Mouse (Mus musculus) kidney, adult 11 months (tissue): Measurements from ENCODE around the gene Nt5c.
A peak's percentile ranks its signal among the peaks of the same experiment; 100 is the strongest.
"Not testable (repeated sequence)": the region's sequence is repeated elsewhere in the genome, so short reads cannot be mapped to it uniquely, and the experiment has no call there.

Experiments
- DNase-seq: peaks from one replicate; pipeline ENCODE4 v3.0.0; 2022

Nt5c gene

DNA sequence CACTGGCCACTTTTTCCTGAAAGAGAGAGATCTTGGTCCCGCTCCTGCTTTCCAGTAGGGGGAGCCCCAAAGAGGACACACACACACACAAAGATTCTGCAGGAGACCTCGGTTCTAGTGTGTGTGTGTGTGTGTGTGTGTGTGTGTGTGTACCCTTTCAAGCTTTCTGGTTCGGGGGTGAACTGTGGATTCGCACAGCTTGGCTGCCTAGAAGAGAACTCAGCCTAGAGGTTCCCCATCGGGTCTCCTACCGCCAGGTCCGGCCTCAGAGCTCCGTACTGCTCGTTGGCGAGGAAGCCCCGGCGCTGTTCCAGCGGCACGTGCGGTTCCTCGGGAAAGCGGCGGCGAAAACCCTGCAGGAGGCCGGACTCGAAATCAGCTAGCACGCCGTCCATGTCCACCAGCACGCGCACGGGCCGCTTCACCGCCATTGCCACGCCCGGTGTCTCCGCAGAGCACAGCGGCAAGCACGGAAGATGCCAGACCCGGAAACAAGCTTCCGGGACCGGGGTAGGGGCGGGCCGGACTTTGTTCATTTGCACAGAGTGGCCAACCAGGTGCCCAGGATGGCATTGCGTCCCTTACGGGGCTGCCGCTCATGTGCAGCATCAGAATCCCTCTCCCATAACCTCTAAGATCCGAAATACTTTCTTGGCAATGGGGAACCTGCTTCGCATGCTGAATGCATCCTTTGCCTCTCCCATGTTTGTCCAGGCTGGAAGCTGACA is at the start of gene Nt5c:
TSS of gene Nt5c (minus strand) at position 507 of the 728 bp plus-strand sequence.
- DNase-seq: peak; percentile 79

DNA sequence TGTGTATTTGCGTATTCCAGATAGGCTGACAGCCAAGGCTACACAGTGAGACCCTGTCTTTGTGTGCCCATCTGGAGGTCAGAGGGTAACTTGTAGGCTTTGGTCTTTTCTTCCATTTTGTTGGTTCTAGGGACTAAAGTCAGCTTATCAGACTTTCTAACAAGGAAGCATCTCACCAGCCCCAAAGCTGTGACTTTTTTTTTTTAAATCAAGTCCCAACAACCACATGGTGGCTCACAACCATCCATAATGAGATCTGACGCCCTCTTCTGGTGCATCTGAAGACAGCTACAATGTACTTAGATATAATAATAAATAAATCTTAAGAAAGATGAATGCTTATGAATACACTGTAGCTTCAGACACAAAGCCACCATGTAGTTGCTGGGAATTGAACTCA is 46.4 kb upstream of the Nt5c start:
- DNase-seq: no peak

DNA sequence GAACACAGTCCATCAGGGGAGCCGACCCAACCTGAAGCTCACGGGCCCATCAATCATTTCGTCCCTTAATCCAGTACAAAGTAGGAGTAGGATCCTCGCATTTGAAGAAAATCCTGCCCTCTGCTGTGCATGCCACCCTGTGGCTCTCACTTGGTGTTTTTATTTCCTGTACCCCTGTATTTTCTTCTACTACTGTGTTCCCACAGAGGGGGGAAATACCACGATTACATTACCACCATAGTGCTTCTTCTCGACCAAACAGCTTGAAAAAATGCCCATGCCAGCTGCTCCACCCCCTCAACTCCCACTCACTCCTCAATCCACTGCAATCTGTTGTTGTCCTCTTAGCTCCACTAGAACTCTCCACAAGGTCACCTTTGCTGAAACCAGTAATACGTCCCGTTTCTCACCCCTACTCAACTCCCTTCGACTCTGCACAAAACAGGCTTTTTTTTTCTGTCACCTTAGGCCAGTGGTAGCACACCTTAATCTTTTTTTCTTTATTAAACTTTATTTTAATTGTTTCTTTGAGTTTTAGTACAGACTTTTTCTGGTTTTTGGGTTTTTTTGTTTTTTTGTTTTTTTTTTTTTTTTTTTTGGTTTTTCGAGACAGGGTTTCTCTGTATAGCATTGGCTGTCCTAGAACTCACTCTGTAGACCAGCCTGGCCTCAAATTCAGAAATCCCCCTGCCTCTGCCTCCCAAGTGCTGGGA is 45.4 kb upstream of the Nt5c start:
- no peak for DNase-seq

DNA sequence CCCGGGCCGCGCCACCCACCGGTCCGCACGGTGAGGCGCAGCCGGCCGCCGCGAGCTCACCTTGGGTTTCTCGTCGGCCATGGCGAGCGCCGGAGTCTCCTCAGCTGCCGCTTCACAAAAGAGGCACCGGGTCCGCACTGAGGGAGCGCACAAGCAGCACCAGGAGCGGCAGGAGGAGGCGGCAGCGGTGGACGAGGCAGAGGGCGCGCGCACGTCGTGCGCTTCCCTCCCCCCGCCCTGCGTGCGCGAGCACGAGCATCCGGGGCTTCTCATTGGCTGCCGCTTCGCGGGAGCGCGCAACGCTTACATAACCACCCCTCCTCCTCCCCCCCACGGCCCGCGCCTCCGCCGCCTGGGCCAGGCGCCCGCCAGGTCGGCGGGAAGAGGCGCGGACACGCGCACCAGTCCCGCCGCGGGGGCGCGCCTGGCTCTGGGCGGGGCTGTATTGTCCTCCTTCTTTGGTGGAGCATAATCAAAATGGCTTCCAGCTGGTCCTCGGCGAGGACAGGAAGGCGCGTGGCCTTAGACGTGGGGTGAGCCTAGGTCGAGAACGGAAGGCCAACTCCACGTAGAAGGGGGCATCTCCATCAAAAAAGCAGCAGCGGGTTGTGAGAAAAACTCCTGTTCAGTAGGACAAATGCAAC is 44.5 kb upstream of the Nt5c start, which contains the start of gene Sumo2:
TSS of gene Sumo2 (minus strand) at position 239 of the 644 bp plus-strand sequence.
- peak; percentile 98 for DNase-seq

DNA sequence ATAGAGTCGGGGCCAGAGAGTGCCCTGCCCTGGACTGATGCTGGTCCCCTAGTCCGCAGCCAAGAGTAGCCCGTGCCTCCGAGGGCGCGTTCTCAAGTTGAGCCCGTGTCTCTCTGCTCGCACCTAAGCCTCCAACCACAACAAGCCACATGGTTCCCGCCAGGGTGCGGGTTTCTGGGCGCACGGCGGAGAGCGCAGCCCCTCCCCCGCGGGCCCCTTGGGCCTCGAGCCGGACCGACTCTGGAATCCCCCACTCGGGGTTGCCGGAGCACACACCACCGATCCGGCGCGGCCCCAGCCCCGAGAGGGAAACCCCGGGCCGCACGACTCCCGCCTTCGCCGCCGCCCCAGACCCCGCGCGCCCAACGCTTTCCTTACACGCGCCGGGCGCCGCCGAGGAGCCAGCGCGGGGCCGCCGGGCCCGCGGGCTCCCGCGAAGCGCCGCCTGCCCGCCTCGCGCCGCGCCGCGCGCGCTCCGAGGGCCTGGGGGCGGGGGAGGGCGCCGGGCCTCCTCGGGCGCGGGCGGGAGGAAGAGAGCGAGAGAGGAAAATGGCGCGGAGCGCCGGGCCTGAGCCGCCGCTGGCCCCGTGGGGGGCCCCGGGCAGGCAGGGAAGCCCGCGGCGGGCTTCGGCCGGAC is 43.9 kb upstream of the Nt5c start:
- peak; percentile 40 for DNase-seq

DNA sequence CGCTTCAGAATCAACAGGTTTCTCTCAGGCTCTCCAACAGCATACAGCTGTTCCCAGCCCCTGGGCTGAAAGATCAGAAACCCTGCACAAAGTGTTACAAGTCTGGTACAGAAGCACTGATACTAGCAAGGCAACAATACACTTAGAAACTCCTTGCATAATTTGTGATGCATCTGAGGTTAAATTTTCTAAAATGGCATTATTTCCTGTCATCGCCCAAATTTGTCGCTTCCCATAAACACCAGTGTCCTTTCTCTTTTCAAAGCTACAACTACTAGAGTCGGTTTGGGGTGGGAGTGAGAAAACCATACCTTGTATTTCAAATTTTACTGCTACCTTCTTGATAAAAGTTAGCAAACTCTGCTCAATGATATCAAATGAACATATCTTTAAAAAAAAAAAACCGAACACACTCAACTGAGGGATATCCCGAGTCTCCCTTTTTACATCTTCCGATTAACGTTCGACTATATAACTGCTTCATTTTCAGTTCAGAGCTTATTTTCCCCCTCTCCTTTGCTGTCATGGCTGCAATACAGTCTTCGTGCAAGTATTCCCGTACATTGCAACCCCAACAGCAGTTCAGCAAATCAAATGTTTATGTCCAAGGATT is 43.2 kb upstream of the Nt5c start:
- DNase-seq: no peak

DNA sequence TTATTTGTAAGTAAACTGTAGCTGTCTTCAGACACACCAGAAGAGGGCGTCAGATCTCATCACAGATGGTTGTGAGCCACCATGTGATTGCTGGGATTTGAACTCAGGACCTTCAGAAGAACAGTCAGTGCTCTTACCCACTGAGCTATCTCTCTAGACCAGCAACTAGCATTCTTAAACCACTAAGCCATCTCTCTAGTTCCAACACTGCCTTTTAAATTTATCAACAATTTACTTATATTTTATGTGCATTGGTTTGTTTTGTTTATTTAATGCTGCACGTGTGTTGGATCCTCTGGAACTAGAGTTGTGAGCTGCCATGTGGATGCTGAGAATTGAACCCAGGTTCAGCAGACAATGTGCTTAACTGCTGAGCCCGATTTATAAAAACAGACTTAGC is 34.8 kb upstream of the Nt5c start:
- DNase-seq: not testable (repeated sequence)

DNA sequence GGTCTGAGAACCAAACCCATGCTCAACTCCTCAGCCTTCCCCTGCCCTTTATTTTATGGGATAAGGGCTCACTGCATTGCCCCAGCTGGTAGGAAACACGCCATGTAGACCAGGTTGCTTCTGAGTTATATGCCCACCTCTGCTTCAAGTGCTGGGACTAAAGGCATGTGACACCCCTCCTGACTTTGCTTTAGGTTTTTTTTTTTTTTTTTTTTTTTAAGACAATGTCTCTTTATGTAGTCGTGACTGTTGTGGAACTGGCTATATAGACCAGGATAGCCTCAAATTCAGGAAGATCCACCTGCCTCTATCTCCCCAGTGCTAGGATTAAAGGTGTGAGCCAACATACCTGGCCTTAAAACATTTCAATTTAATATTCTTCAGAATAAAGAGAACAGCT is 31.0 kb upstream of the Nt5c start:
- no peak for DNase-seq

DNA sequence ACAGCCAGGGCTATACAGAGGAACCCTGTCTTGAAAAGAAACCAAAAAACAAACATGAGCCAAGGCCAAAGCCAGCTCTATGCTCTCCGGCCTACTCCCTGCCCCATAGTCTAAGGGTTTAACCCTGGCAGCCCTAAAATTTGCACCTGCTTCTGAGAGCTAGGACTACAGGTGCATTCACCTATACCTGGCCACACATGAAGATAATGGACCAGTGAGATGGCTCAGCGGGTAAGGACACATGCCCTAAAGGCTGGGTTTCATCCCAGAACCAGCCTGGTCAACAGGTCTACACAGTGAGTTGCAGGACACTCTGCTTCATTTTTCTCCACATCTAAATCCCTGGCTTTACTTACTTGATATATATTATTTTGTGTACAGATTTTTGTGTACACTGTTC is 30.6 kb upstream of the Nt5c start:
- DNase-seq: no peak

DNA sequence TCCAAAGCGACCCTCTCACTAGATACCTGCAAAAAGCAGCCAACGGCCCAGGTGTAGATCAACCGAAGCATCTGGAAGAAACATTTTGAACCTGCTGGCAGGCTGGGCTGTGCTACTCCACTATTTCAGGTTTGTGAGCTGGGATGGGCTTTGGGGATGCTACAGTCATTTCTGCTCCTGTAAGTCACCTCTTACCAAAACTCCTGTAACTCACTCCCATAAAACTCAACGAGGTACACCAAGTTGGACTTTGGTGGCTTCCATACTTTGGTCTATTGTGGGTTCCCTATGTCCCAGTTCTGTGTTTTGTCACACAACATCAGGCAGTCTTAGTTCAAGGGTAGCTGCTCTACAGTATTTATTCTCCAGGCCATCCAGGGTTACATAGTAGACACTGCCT is 29.4 kb upstream of the Nt5c start:
- no peak for DNase-seq

DNA sequence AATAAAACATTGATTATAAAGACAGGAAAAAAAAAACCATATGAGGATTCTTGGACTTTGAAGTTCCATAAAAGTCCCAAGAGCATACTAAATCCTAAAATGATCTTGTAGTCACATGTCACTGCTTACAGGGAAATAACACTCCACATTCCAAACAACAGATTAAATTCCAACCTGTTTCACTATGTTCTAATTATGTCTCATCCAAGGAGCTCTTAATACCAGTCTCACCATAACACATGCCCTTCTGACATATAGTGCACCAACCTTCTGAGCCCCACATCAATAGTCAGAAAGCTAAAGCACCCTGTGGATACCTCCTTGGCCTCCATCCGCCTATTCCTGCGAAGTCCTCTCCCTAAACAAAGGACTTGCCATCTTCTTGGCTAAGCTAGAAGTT is 28.6 kb upstream of the Nt5c start:
- no peak for DNase-seq

DNA sequence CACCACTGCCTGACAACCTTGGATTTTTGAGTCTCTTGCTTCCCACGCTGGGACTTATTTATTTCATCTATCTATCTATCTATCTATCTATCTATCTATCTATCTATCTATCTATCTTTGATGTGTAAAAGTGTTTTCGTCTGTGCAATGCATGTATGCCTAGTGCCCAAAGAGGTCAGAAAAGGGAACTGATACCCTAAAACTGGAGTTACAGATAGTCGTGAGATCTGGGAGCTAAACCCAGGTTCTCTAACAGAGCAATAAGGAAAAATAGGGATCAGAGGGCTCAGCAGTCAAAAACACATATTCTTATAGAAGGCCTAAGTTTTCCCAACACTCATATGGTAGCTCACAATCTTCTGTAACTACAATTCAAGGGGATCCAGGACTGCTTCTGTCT is 27.9 kb upstream of the Nt5c start:
- no peak for DNase-seq

DNA sequence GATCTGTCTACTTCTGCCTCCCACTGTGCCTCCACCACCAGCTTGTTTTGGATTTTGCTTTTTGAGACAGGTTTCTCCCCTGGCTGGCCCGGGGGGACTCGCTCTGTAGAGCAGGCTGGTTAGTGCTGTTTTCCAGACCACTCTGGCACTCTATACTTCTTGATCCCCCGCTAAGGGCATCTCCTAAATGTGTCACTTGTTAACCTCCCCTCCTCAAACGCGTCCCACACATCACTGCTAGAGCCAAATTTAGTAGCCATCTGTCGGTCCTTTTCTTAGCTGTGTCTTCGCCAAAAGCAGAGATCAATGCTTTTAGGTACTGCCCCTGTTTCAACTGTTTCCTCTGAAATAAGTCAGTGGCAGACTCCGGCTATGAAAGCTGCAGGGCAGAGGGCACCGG is 27.0 kb upstream of the Nt5c start:
- no peak for DNase-seq

DNA sequence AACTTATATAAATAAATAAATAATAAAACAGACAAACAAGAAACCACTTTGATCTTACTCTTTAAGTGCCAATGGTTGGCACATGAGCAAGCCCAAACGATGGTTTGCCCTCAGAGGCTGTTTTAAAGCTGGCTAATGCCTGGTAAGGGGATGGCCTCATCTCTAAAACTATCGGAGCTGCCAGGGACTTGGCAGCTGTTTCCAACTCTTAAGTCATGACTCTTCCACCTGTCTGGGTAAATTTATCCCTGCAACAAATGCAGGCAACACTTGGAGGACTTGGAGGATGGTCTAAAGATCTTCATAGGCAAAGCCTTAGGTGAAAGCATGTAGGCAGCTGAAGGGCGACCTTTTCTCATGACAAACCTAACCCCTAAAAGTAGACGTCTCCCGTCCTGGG is 25.3 kb upstream of the Nt5c start:
- no peak for DNase-seq

DNA sequence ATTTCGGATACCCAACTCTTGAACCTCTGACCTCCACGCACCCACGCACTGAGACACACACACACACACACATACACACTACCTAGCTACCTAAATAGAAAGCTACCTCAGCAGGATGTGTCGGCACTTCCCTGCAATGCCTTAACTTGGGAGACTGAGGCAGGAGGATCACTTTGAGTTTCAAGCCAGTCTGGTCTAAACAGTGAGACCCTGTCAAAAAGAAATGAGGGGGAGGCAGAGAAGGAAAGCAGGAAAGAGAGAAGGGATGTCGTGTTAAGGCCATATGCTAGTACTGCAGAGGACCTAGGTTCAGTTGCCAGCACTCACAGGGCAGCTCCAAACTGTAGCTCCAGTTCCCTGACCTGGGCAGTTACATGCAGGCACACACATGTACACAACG is 23.4 kb upstream of the Nt5c start:
- DNase-seq: no peak

DNA sequence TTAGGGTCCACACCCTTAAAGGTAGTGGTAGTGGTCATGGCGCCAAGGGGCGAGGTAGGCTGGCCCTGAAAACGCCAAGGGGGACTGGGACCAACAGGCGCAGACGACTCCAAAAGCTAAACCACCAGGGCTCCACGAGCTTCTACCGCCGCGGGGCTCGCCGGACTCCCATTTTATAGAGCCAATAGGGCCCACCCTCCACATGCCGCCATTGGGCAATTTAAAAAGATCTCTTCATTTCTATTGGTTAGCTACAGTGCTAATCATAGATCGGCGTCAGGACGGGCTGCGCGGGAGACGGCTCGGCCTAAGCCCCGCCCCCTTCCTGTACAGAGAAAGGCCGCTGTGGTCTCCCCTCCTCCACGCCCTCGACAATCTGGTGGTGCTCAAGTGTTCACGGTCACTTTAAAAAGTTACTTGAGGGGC is 22.6 kb upstream of the Nt5c start, which contains the start of gene Jpt1:
TSS of gene Jpt1 (minus strand) at position 150 of the 426 bp plus-strand sequence.
- DNase-seq: peak; percentile 97

DNA sequence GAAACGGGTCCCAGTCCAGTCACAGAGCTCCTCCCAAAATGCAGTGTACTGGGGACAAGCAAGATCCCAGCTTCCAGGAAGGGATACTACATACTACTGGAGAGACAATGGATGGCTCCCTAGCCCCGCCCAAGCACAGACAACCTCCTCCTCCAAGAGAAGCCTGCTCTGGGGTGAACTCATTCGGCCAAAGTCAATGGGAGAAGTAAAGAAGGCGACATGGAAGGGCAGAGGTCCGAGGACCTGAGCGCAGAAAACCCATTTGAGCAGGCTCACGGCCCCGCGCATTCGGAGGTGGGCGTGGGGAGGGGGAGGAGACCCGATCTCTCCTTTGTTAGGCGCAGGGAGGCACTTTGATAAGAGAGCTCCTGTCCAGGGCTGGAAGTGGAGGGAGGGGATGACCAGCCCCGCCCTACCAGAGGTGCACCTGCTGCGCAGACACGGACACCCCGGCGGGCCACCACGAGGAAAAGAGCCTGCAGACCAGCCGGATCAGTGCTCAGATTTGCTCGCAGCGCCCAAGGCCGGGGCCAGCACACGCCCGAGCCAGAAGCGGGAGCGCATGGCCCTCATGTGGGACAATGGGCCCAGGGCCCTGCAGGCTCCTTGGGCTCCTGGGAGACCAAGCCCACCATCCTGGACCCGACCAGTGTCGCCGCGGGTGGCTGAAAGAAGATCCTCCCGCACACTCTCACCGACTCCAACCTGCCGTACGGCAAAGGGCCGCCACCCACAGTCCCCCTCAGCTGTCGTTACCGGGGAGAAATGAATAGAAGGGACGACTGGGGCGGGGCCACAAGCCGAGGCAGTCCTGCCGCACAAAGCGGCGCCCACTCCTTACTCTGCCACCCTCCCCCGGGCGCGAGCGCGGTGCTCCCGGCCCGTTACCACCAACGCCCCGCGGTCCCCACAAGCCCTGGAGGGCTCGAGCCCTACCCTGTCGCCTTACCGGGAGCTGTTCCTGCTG is 21.9 kb upstream of the Nt5c start:
- DNase-seq: peak; percentile 33

DNA sequence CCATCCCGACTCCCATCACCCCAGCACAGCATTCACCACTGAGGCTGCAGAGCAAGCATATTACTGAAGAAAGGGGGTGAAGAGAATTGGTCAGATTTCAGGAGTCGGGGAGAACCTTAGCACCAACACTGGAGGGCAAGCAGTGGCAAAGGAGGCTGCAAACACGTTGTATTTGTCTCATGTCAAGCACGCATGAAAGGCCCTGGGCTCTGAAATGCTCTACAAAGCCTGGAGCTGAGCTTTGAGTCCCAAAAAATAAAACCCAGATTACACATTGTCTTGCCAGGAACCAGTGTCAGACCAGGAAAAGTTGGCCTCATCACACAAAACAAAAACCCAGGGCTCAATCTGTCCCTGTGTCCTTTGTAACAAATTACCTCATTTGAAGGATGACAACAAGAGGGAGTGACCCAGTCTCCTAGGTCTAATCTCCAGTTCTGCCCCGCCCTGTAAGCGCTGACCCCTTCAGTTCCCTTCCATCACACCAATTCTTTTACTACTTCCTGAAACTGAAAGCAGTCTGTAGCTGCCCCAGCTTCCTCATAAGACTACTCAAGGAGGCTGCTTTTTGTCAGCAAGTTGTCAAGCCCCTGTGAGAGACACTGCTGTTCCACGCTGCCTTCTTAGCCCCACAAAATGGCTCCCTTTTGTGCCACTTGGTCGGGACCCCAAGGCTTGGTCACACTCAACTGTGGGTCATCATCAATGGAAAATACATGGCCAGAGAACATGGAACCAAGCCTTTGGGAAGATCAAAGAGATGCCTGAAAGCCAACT is 20.9 kb upstream of the Nt5c start:
- no peak for DNase-seq

DNA sequence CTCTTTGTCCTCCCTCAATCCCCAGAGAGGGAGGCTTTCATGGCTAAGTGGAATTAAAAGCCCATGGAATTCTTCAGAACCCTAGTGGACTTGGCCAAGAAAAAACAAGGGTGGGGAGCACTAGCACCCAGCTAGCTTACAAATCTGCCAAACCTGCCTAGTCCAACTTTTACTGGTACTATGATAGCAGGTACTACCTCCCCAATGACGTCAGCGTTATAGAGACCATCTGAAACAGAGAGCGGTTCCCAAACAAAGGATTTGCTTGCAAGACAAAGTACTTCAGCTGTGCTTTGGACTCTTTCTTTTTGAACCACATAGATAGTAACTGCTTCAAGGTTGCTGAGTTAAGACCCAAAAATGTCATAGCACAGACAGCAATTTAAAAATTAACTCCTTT is 20.3 kb upstream of the Nt5c start:
- DNase-seq: no peak

DNA sequence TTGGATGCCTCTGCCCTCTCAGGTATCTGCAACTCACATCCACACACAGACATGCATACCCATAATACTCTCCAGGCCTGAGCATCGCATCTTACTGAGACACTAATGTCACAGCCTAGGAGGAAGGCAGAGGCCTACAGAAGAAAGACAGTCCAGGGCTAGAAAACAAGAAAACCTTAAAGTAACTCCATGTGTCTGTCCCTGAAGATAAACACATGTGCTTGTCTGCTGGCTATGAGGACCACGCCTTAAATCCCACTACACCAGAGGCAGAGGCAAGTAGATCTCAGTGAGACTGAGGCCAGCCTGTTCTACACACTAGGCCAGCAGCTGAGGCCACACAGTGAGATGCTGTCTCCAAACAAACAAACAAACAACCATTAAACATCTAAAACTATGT is 19.5 kb upstream of the Nt5c start:
- no peak for DNase-seq

DNA sequence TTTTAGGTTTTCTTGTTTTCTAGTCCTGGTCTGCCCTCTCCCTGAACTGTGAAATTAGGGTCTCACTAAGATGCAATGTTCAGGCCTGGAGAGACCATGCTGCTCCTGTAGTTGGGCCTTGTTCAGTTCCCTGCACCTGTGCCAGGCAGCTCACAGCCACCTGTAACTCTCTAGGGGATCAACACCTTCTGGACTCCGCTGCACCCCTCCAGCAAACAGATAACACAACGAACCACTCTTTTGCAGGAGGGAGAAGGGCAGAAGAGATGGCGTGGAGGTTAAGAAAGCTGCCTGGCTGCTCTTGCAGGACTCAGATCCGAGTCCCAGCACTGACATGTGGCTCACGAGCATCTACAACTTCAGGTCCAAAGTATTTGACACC is 18.8 kb upstream of the Nt5c start:
- no peak for DNase-seq
